26 mouse cellular contexts compared by ENCODE assay signal in the genomic region with DNA sequence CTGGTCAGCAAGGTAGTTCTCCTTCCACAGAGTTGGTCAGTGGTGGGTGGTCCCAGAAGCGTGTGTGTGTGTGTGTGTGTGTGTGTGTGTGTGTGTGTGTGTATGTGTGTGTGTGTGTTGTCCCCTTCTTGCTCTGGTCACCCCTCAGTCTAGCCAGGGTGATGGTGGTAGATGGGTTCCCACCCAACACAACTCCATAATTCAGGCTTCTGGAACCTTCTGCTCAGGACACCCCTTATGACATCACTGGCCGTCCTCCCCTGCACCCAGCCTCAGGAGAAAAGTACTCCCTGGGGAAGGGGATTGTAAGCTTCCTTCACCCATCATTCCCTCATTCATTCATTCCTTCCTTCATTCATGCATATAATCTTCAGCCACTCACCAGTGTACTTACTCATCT. TPM values are rescaled to one million over a fixed set of nuclear protein-coding genes. Genes with fewer than 3 reads are reported as not detected.
DNase-seq lines count a peak whose midpoint lies in the region; ATAC-seq and TF ChIP-seq lines count a peak whose summit lies in the region.
"Had no signal": no experiment of that assay in that cellular context is flagged by ENCODE, and none has a peak within 500 bp of the region (broad histone marks: within the 10 kb centered on the region; RNA-seq: fewer than 3 reads in every experiment).

A gene (minus strand): TSS at position 211 of the 400 bp plus-strand sequence.

- DNase-seq in heart, adult 11 months, result peak; percentile 60
- no peak for DNase-seq in heart, adult 9 months (ENCODE audit: low spot score in 2 of 2)
- DNase-seq in testis, postnatal 10 days (ENCODE audit: low spot score), result no peak
- no peak for DNase-seq in ES-E14 (ENCODE audit: low read depth, low spot score)
- no peak for DNase-seq in urinary bladder, postnatal 36 days (ENCODE audit: low spot score in 2 of 2)
- DNase-seq: adrenal gland, adult 2 months; adrenal gland, adult 8-10 months; adrenal gland, postnatal 10 days; adrenal gland, postnatal 14 days; adrenal gland, postnatal 25 days; adrenal gland, postnatal 36 days; B cell, adult 2 months; cerebellum, adult 11 months; cerebellum, adult 11-12 months; cerebellum, adult 18-20 months had no signal

- ATAC-seq in megakaryocyte, adult 5-6 weeks (ENCODE audit: poor library complexity, severe bottlenecking), result no peak
- ATAC-seq: activated CD4-positive, CD25-positive, alpha-beta regulatory T cell, adult 4 months; CD4-positive, CD25-positive, alpha-beta regulatory T cell, adult 4 months; Patski had no signal

- no peak for TF ChIP-seq CTCF in testis, adult 2 months (IDR thresholded peaks at IDR 0.05; ENCODE audit: control insufficient read depth, insufficient read depth, insufficient replicate concordance, low read depth, low read length)

- 0 out of 2 replicates have a peak within 1 kb of the TSS, but pooled peaks have one; percentile 10 for H3K27ac ChIP-seq in testis, adult 2 months (ENCODE audit: control insufficient read depth, insufficient read depth, low read depth, low read length)
- peak within 1 kb of the TSS; percentile 7; the same call in 1 of the 2 replicates for H3K27ac ChIP-seq in ES-E14 (ENCODE audit: insufficient read depth, low read depth, low read length, poor library complexity, severe bottlenecking)

- in situ Hi-C loops in ES-E14 (cut with MboI; ENCODE audit: low sequenced_read_pairs in 2 of 2, unreplicated experiment in 2 of 2), result no loop called here

- no peak within 1 kb of the TSS for H3K9ac ChIP-seq in ES-E14 (ENCODE audit: insufficient read depth, low read depth, low read length, poor library complexity, severe bottlenecking)

- H3K36me3 ChIP-seq in megakaryocyte, embryonic 14.5 days (replicated peaks; ENCODE audit: low read length), result no peaks in the 10 kb centered on the region
- H3K36me3 ChIP-seq in testis, adult 2 months (ENCODE audit: control insufficient read depth, insufficient read depth, low read length), result no peaks in the 10 kb centered on the region
- no peaks in the 10 kb centered on the region for H3K36me3 ChIP-seq in ES-E14 (ENCODE audit: control insufficient read depth, insufficient read depth, low read length, poor library complexity, severe bottlenecking)
- H3K36me3 ChIP-seq: G1E had no signal

- H3K9me3 ChIP-seq in megakaryocyte, embryonic 14.5 days, result peaks cover 5% of the 10 kb centered on the region; the same call in 1 of the 2 replicates
- H3K9me3 ChIP-seq in ES-E14 (ENCODE audit: control insufficient read depth, insufficient read depth, low read depth, low read length), result no peaks in the 10 kb centered on the region
- H3K9me3 ChIP-seq: G1E had no signal

- H3K4me1 ChIP-seq in megakaryocyte, embryonic 14.5 days, result peaks cover 45% of the 10 kb centered on the region
- H3K4me1 ChIP-seq in testis, adult 2 months (ENCODE audit: control insufficient read depth, insufficient read depth, low read length), result peaks cover 11% of the 10 kb centered on the region
- H3K4me1 ChIP-seq in ES-E14 (ENCODE audit: control insufficient read depth in 2 of 2, insufficient read depth in 2 of 2, low read length in 2 of 2, poor library complexity in 1 of 2), result peaks cover 15 to 31% of the 10 kb centered on the region in 2 experiments

- peak; percentile 50; the same call in 1 of the 2 replicates for TF ChIP-seq POLR2A in testis, adult 2 months (IDR thresholded peaks at IDR 0.05; ENCODE audit: control insufficient read depth, low read depth, low read length)

- H3K27me3 ChIP-seq in megakaryocyte, embryonic 14.5 days (replicated peaks), result peaks cover 27% of the 10 kb centered on the region
- no peaks in the 10 kb centered on the region for H3K27me3 ChIP-seq in testis, adult 2 months (ENCODE audit: control insufficient read depth, insufficient read depth, low read length)

- H3K4me3 ChIP-seq in megakaryocyte, embryonic 14.5 days (replicated peaks), result peak within 1 kb of the TSS; percentile 5
- peak within 1 kb of the TSS; percentile 85 for H3K4me3 ChIP-seq in testis, adult 2 months (ENCODE audit: control insufficient read depth, low read depth, low read length)
- H3K4me3 ChIP-seq in ES-E14 (ENCODE audit: insufficient read depth in 1 of 2, low read depth in 1 of 2, low read length in 2 of 2, poor library complexity in 1 of 2, severe bottlenecking in 1 of 2), result no peak within 1 kb of the TSS

TF ChIP-seq in ES-E14, 5 proteins besides CTCF, POLR2A, EP300 and RAD21:
- TF ChIP-seq MAFK (IDR thresholded peaks at IDR 0.05; ENCODE audit: insufficient read depth, low read depth, low read length) (no peak), HCFC1 (IDR thresholded peaks at IDR 0.05; ENCODE audit: borderline replicate concordance, insufficient read depth, low read length) (no peak), ZC3H11A (IDR thresholded peaks at IDR 0.05; ENCODE audit: borderline replicate concordance, low read depth, low read length) (no peak), CHD2 (IDR thresholded peaks at IDR 0.05; ENCODE audit: low read depth, low read length) (no peak), ZNF384 (IDR thresholded peaks at IDR 0.05; ENCODE audit: low read depth, low read length) (no peak)

RNA-seq across cellular contexts. Expression of the gene that starts here (rescaled TPM):
- polyA plus RNA-seq in megakaryocyte, embryonic 14.5 days (2012; ENCODE audit: insufficient read depth, low replicate concordance), result not detected in 2 replicates
- not detected in 2 replicates for total RNA-seq in megakaryocyte, adult 5-6 weeks (2015)
- not detected in 2 replicates for total RNA-seq in megakaryocyte, adult 5-6 weeks (2017)
- 166 TPM in 2 replicates for polyA plus RNA-seq in testis, adult 2 months (2012; rRNA removed)
- total RNA-seq in ES-E14 (2012; rRNA removed), result 0.58 and 0.90 TPM in 2 replicates
- total RNA-seq: CH12.LX, MEL had no signal
- polyA plus RNA-seq: brain, embryonic 14.5 days; C2C12; G1E; Patski had no signal

Comparison
In these comparisons a context has a peak if more than half of its experiments do, and no peak if none do; other contexts are left out.
1. RNA of the gene that starts here (polyA plus RNA-seq): 166 TPM in testis, adult 2 months; not detected in megakaryocyte, embryonic 14.5 days; every median in the first group is over 100 times any median in the second.
2. H3K4me3 ChIP-seq: peak in megakaryocyte, embryonic 14.5 days (single experiment) and testis, adult 2 months (single experiment); none in ES-E14 (0 of 2).